Mouse (Mus musculus): ENCODE measurements at regions not wholly inside any gene's neighbourhood (a gene's known extent, or its start where the extent isn't known, plus 50 kb on each side); places are given as distances from the start of the nearest gene placed in this dataset.

- in situ Hi-C loops (cut with MboI, MseI), result no loop called here
These were observed 189.1 kb upstream of the Bmp2 start for GRCm38 (mm10) chr2:133362693-133363443.

GRCm38 (mm10) chr2:133371490-133372215, 180.3 kb upstream of the Bmp2 start:
- in situ Hi-C loops (cut with MboI, MseI), result no loop called here

- in situ Hi-C loops (cut with MboI, MseI), result no loop called here
These were observed 178.4 kb upstream of the Bmp2 start for GRCm38 (mm10) chr2:133373543-133373942.

GRCm38 (mm10) chr2:133381054-133381453, 170.9 kb upstream of the Bmp2 start:
- in situ Hi-C loops (cut with MboI, MseI), result no loop called here

GRCm38 (mm10) chr2:133383135-133383920, 168.6 kb upstream of the Bmp2 start:
- in situ Hi-C loops (cut with MboI, MseI), result no loop called here

GRCm38 (mm10) chr2:133385297-133385696, 166.7 kb upstream of the Bmp2 start:
- in situ Hi-C loops (cut with MboI, MseI), result no loop called here

- in situ Hi-C loops (cut with MboI, MseI), result no loop called here
These were observed 164.6 kb upstream of the Bmp2 start for GRCm38 (mm10) chr2:133387349-133387748.

- in situ Hi-C loops (cut with MboI, MseI), result no loop called here
These were observed 159.7 kb upstream of the Bmp2 start for GRCm38 (mm10) chr2:133392298-133392697.

GRCm38 (mm10) chr2:133397566-133397965, 154.4 kb upstream of the Bmp2 start:
- in situ Hi-C loops (cut with MboI, MseI), result no loop called here

GRCm38 (mm10) chr2:133399059-133399690, 152.8 kb upstream of the Bmp2 start:
- in situ Hi-C loops (cut with MboI, MseI), result no loop called here

- in situ Hi-C loops (cut with MboI, MseI), result no loop called here
These were observed 151.0 kb upstream of the Bmp2 start for GRCm38 (mm10) chr2:133400963-133401362.

GRCm38 (mm10) chr2:133416990-133417581, 134.9 kb upstream of the Bmp2 start:
- in situ Hi-C loops (cut with MboI, MseI), result no loop called here

- in situ Hi-C loops (cut with MboI, MseI), result no loop called here
These were observed 132.2 kb upstream of the Bmp2 start for GRCm38 (mm10) chr2:133419686-133420303.

GRCm38 (mm10) chr2:133425538-133425937, 126.4 kb upstream of the Bmp2 start:
- in situ Hi-C loops (cut with MboI, MseI), result no loop called here

- in situ Hi-C loops (cut with MboI, MseI), result no loop called here
These were observed 124.9 kb upstream of the Bmp2 start for GRCm38 (mm10) chr2:133427039-133427438.

GRCm38 (mm10) chr2:133429369-133430062, 122.4 kb upstream of the Bmp2 start:
- in situ Hi-C loops (cut with MboI, MseI), result no loop called here

- in situ Hi-C loops (cut with MboI, MseI), result no loop called here
These were observed 121.1 kb upstream of the Bmp2 start for GRCm38 (mm10) chr2:133430741-133431438.

GRCm38 (mm10) chr2:133432141-133432813, 119.7 kb upstream of the Bmp2 start:
- in situ Hi-C loops (cut with MboI, MseI), result no loop called here
